Mouse (Mus musculus) ZHBTc4 (cell line): ENCODE measurements at regions not wholly inside any gene's neighbourhood (a gene's known extent, or its start where the extent isn't known, plus 50 kb on each side); places are given as distances from the start of the nearest gene placed in this dataset.
A peak's percentile ranks its signal among the peaks of the same experiment; 100 is the strongest.
"Not testable (repeated sequence)": the region's sequence is repeated elsewhere in the genome, so short reads cannot be mapped to it uniquely, and the experiment has no call there.

Experiments used
- DNase-seq: peaks from one replicate; pipeline ENCODE4 v3.0.0-alpha.2; 2011; ENCODE audit warnings: low read depth, low spot score

GRCm38 (mm10) chr1:105463819-105464614 lies 107.5 kb upstream of the Rnf152 start:
- DNase-seq, result no peak

- DNase-seq, result no peak
Measured at GRCm38 (mm10) chr1:105462695-105463094, 106.2 kb upstream of the Rnf152 start.

GRCm38 (mm10) chr1:105455783-105456182 lies 99.3 kb upstream of the Rnf152 start:
- not testable (repeated sequence) for DNase-seq

- DNase-seq, result no peak
Measured at GRCm38 (mm10) chr1:105454687-105455086, 98.2 kb upstream of the Rnf152 start.

GRCm38 (mm10) chr1:105446212-105446611 lies 89.7 kb upstream of the Rnf152 start:
- DNase-seq, result no peak

- no peak for DNase-seq
Measured at GRCm38 (mm10) chr1:105443546-105443945, 87.0 kb upstream of the Rnf152 start.

- DNase-seq, result no peak
Measured at GRCm38 (mm10) chr1:105440296-105440695, 83.8 kb upstream of the Rnf152 start.

GRCm38 (mm10) chr1:105434631-105435403 lies 78.3 kb upstream of the Rnf152 start:
- DNase-seq, result no peak

- DNase-seq, result no peak
Measured at GRCm38 (mm10) chr1:105433949-105434348, 77.4 kb upstream of the Rnf152 start.

GRCm38 (mm10) chr1:105431803-105432202 lies 75.3 kb upstream of the Rnf152 start:
- DNase-seq, result no peak

- DNase-seq, result no peak
Measured at GRCm38 (mm10) chr1:105430712-105431111, 74.2 kb upstream of the Rnf152 start.

GRCm38 (mm10) chr1:105428165-105428564 lies 71.7 kb upstream of the Rnf152 start:
- DNase-seq, result no peak

- peak; percentile 16 for DNase-seq
Measured at GRCm38 (mm10) chr1:105426086-105426485, 69.6 kb upstream of the Rnf152 start.

- DNase-seq, result peak; percentile 13
Measured at GRCm38 (mm10) chr1:105423380-105423779, 66.9 kb upstream of the Rnf152 start.

GRCm38 (mm10) chr1:105422945-105423344 lies 66.4 kb upstream of the Rnf152 start:
- DNase-seq, result no peak

- DNase-seq, result no peak
Measured at GRCm38 (mm10) chr1:105420374-105421046, 64.0 kb upstream of the Rnf152 start.
